Mouse (Mus musculus) intestine, embryonic 16.5 days (tissue): ENCODE measurements around the gene Jag1. TPM values are rescaled to one million over a fixed set of nuclear protein-coding genes. Genes with fewer than 3 reads are reported as not detected.
A peak's percentile ranks its signal among the peaks of the same experiment; 100 is the strongest.

Source experiments
- ATAC-seq: fragments of 200-750 bp; cut with Nextera tagmentation; 2 replicates; pipeline ENCODE4 v1.8.0; 2017; ENCODE audit warnings: moderate TSS enrichment, moderate library complexity
- H3K27ac ChIP-seq: fragments of 300-500 bp; sonication (generic); 2 replicates; pipeline ENCODE4 v1.5.1; 2014; ENCODE audit warnings: mild to moderate bottlenecking, low read length
- H3K27me3 ChIP-seq: fragments of 300-500 bp; sonication (generic); replicated peaks from 2 replicates; pipeline ENCODE4 v1.6.1; 2014; ENCODE audit warnings: low read length, control low read depth, mixed read lengths; ENCODE audit not compliant: control insufficient read depth, insufficient read depth
- H3K36me3 ChIP-seq: fragments of 300-500 bp; sonication (generic); 2 replicates; pipeline ENCODE4 v1.6.1; 2014; ENCODE audit warnings: low read length, control low read depth; ENCODE audit not compliant: control insufficient read depth, insufficient read depth
- H3K4me1 ChIP-seq: fragments of 300-500 bp; sonication (generic); 2 replicates; pipeline ENCODE4 v1.6.1; 2014; ENCODE audit warnings: low read length, control low read depth, mixed read lengths; ENCODE audit not compliant: control insufficient read depth, insufficient read depth
- H3K4me2 ChIP-seq: fragments of 300-500 bp; sonication (generic); 2 replicates; pipeline ENCODE4 v1.6.1; 2014; ENCODE audit warnings: low read depth, low read length, control low read depth
- H3K4me3 ChIP-seq: fragments of 300-500 bp; sonication (generic); 2 replicates; pipeline ENCODE4 v1.5.1; 2014; ENCODE audit warnings: mild to moderate bottlenecking, low read length
- H3K9ac ChIP-seq: fragments of 300-500 bp; sonication (generic); 2 replicates; pipeline ENCODE4 v1.6.1; 2014; ENCODE audit warnings: low read depth, low read length
- H3K9me3 ChIP-seq: fragments of 300-500 bp; sonication (generic); 2 replicates; pipeline ENCODE4 v1.6.1; 2016; ENCODE audit warnings: low read length, control low read depth; ENCODE audit not compliant: control insufficient read depth
- WGBS: fragments of 180-500 bp; shearing (Covaris S2); extraction: QIAGEN DNeasy Blood & Tissue Kit; methylation state at CpG from one replicate; pipeline ENCODE4 v1.1.7; 2014; 5-methylcytosine and 5-hydroxymethylcytosine counted together
- polyA plus RNA-seq: library from polyadenylated mRNA; unstranded; fragments of >200 nt; fragmentation: Nextera tagmentation; extraction: Ambion mirVana; gene quantifications from 2 replicates; pipeline ENCODE4 v1.2.1, GENCODE M21; 2015

Gene Jag1
- polyA plus RNA-seq, 1 experiment from 2014 or later, result 5.1 TPM

GRCm38 (mm10) chr2:137117321-137117690, 862 bp upstream of the Jag1 start:
- peak; percentile 73 for ATAC-seq
- Histone ChIP-seq H3K27me3 (no peaks in the 10 kb centered on the region), H3K27ac (peak overlapping the region; percentile 98), H3K36me3 (no peaks in the 10 kb centered on the region), H3K4me1 (peaks cover 15% of the 10 kb centered on the region; the same call in 1 of the 2 replicates), H3K4me2 (peak overlapping the region; percentile 96), H3K9me3 (no peaks in the 10 kb centered on the region), H3K4me3 (peak overlapping the region; percentile 77), H3K9ac (peak overlapping the region; percentile 80)
- WGBS, result under 1% methylated on average over 33 of the region's 33 CpGs

DNA sequence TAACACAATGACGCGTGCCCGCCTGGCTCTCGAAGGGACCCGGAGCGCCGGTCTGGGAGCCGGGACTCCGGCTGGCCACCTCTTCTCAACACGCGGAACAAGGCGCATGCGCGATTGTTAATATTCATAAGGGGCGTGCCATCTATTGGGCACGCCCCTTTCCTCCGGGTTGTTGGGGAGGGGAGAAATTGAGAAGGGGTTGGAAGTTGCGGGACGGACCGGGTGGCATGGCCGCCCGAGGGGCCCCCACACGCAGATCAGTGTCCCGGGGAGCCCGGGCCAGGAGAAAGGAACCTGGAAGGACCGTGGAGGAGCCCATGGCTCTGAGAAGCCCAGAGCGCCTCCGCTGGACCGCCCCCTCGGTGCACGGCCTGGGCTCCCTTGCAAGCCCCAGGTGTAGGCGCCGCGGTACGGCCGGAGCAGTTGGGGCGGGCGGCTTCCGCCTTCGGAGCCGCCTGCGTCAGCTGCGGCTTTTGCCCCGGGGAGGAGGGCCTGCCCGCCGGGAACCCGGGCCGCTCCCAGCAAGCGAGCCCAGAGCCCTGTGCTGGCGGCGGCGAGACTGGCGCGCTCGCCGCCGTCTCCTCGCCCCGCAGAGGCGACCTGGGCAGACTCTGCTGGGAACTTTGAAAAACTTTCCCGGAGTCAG, 354 bp upstream of the Jag1 start:
- H3K36me3 ChIP-seq, result no peaks in the 10 kb centered on the region
- ATAC-seq, result peak; percentile 93
- H3K9ac ChIP-seq, result peak overlapping the region; percentile 80
- peak overlapping the region; percentile 98 for H3K27ac ChIP-seq
- H3K4me1 ChIP-seq, result peaks cover 15% of the 10 kb centered on the region; the same call in 1 of the 2 replicates
- H3K27me3 ChIP-seq, result no peaks in the 10 kb centered on the region
- WGBS, result under 1% methylated on average over 58 of the region's 61 CpGs
- peak overlapping the region; percentile 96 for H3K4me2 ChIP-seq
- H3K4me3 ChIP-seq, result peak overlapping the region; percentile 77
- no peaks in the 10 kb centered on the region for H3K9me3 ChIP-seq

- peak overlapping the region; percentile 98 for H3K27ac ChIP-seq
- peak overlapping the region; percentile 96 for H3K4me2 ChIP-seq
- H3K27me3 ChIP-seq, result no peaks in the 10 kb centered on the region
- peak overlapping the region; percentile 77 for H3K4me3 ChIP-seq
- H3K4me1 ChIP-seq, result peaks cover 20% of the 10 kb centered on the region; the same call in 1 of the 2 replicates
- H3K9me3 ChIP-seq, result no peaks in the 10 kb centered on the region
- H3K9ac ChIP-seq, result peak overlapping the region; percentile 80
- WGBS, result under 1% methylated on average over 40 of the region's 40 CpGs
- no peak for ATAC-seq
- H3K36me3 ChIP-seq, result no peaks in the 10 kb centered on the region
Measured at GRCm38 (mm10) chr2:137115241-137116024, 1.0 kb downstream of the Jag1 start.

DNA sequence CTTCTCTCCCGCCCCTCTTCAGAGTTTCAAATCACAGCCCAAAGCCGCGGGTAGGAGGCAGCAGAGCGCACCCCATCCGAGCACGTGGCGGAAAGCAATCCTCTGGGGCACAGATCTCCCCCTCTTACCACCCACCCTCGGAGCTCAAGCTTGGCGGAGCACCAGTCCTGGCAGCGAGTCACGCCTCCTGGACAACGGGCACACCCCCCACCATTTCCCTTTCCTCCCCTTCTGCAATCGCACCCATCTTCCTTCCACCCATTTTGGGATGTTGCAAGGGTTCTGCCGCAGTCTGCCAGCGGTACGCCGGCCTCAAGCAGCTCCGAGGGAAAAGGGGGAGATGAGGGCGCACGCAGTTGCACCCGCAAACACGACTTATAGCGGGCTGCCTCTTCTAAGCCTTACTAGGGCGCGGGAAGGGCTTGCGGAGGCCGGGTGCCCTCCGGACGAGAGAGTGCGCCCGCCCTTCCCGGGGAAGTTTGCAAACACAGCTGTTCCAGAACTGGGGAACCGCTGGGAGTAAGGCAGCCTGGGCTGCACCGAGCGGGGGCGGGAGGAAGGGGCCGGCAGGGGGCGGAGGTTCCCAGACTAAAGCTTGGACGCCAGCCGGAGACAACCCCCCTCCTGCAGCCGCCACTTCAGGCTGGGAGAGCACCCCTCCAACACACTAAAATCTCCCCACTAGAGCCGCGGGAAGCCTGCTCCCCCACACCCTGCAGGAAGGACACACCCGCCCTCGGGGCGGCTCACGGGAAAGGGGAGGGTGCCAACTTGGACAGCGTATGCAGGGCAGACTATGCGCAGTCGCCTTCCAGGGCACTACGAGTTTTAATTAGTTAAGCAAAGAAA, 2.0 kb downstream of the Jag1 start:
- peak overlapping the region; percentile 80 for H3K9ac ChIP-seq
- H3K27ac ChIP-seq, result peak overlapping the region; percentile 98
- ATAC-seq, result peak; percentile 43
- H3K27me3 ChIP-seq, result no peaks in the 10 kb centered on the region
- H3K9me3 ChIP-seq, result no peaks in the 10 kb centered on the region
- H3K36me3 ChIP-seq, result no peaks in the 10 kb centered on the region
- peaks cover 23% of the 10 kb centered on the region; the same call in 1 of the 2 replicates for H3K4me1 ChIP-seq
- peak overlapping the region; percentile 77 for H3K4me3 ChIP-seq
- peak overlapping the region; percentile 96 for H3K4me2 ChIP-seq
- under 1% methylated on average over 50 of the region's 51 CpGs for WGBS

- ATAC-seq, result no peak
- 17% methylated on average over 12 of the region's 12 CpGs for WGBS
- Histone ChIP-seq H3K36me3 (no peaks in the 10 kb centered on the region), H3K4me1 (peaks cover 25% of the 10 kb centered on the region; the same call in 1 of the 2 replicates), H3K27me3 (no peaks in the 10 kb centered on the region), H3K9me3 (no peaks in the 10 kb centered on the region), H3K4me2 (peak overlapping the region; percentile 96), H3K9ac (peak overlapping the region; percentile 80), H3K27ac (peak overlapping the region; percentile 98), H3K4me3 (peak overlapping the region; percentile 77)
Measured at GRCm38 (mm10) chr2:137113288-137114061, 3.0 kb downstream of the Jag1 start.

- Histone ChIP-seq H3K27ac (no peak overlapping the region), H3K4me2 (no peak overlapping the region), H3K27me3 (no peaks in the 10 kb centered on the region), H3K9me3 (no peaks in the 10 kb centered on the region), H3K9ac (no peak overlapping the region), H3K4me1 (peaks cover 23% of the 10 kb centered on the region; the same call in 1 of the 2 replicates), H3K4me3 (no peak overlapping the region), H3K36me3 (no peaks in the 10 kb centered on the region)
- 66% methylated on average over 4 of the region's 4 CpGs for WGBS
- no peak for ATAC-seq
Measured at GRCm38 (mm10) chr2:137110214-137110898, 6.1 kb downstream of the Jag1 start.

DNA sequence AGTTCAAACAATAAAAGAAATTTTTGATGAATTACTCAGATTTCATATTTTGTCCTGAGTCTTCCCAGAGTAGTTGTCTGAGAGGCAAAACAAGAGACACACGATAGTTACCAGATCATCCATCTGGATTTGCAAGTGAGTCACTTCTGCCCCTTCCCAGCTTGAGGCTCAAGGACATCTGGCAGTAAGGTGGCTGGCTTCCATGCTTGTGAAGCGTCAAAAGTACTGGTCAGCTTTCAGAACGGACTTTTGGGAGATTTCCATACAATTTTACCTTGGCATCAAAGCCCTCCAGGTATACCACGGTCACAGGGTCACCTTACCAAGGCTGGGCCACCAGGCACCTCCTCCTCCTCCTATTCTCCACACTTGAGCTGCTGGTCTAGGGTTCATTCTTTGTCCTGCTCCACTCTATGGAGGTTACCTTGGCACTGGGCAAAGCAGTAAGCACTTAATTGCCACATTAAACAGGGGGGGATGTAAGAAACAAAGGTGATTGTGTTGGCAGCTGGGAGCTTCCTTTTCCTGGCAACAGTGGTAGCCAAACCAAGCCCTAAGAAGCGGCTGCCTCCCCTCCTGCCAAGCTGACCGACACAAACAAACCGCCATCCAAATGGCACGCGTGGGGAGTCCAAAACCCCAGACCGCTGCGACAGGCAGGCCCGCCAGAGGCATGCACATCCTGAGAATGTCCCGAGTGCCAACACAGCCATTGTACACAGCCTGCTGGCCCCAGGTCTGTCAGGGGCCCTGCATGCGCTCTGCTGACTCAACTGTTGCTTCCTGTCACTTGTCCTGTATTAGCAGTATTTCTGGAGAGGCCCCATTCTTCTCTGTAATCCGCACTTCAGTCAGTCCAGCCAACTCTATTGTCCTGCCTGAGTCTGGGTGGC, 6.9 kb downstream of the Jag1 start:
- WGBS, result 67% methylated on average over 15 of the region's 15 CpGs
- no peak overlapping the region for H3K27ac ChIP-seq

More for the DNA sequence above, 6.9 kb downstream of the Jag1 start:
- Histone ChIP-seq H3K27me3 (no peaks in the 10 kb centered on the region), H3K4me1 (peaks cover 23% of the 10 kb centered on the region; the same call in 1 of the 2 replicates), H3K9ac (no peak overlapping the region), H3K4me2 (0 out of 2 replicates have a peak overlapping the region, but pooled peaks have one; percentile 18), H3K9me3 (no peaks in the 10 kb centered on the region), H3K36me3 (no peaks in the 10 kb centered on the region), H3K4me3 (no peak overlapping the region)
- no peak for ATAC-seq
